Mouse (Mus musculus) embryonic facial prominence, embryonic 11.5 days (tissue): Measurements from ENCODE around the gene Eloa. TPM values are rescaled to one million over a fixed set of nuclear protein-coding genes. Genes with fewer than 3 reads are reported as not detected.
"Not testable (repeated sequence)": the region's sequence is repeated elsewhere in the genome, so short reads cannot be mapped to it uniquely, and the experiment has no call there.

ENCODE experiments used
- ATAC-seq: fragments of 200-750 bp; cut with Nextera tagmentation; replicated peaks from 2 replicates; pipeline ENCODE4 v1.8.0; 2017; ENCODE audit warnings: low read depth; ENCODE audit not compliant: insufficient number of reproducible peaks, low FRiP score, low TSS enrichment
- DNase-seq: peaks from one replicate; pipeline ENCODE4 v3.0.0-alpha.2; 2015; ENCODE audit warnings: low spot score
- H3K27ac ChIP-seq: fragments of 300-500 bp; sonication (generic); replicated peaks from 2 replicates; pipeline ENCODE4 v1.5.1; 2014; ENCODE audit warnings: mild to moderate bottlenecking, low read depth, low read length, control low read depth
- H3K27me3 ChIP-seq: fragments of 300-500 bp; sonication (generic); 2 replicates; pipeline ENCODE4 v1.6.1; 2014; ENCODE audit warnings: mild to moderate bottlenecking, low read length, moderate library complexity, mixed read lengths; ENCODE audit not compliant: control insufficient read depth, insufficient read depth
- H3K36me3 ChIP-seq: fragments of 300-500 bp; sonication (generic); replicated peaks from 2 replicates; pipeline ENCODE4 v1.6.1; 2014; ENCODE audit warnings: low read depth, mild to moderate bottlenecking, low read length, moderate library complexity, mixed read lengths; ENCODE audit not compliant: control insufficient read depth, insufficient read depth
- H3K4me1 ChIP-seq: fragments of 300-500 bp; sonication (generic); 2 replicates; pipeline ENCODE4 v1.6.1; 2014; ENCODE audit warnings: low read length, mixed read lengths; ENCODE audit not compliant: control insufficient read depth, insufficient read depth
- H3K4me2 ChIP-seq: fragments of 300-500 bp; sonication (generic); 2 replicates; pipeline ENCODE4 v1.6.1; 2014; ENCODE audit warnings: low read depth, mild to moderate bottlenecking, control low read depth, low read length, moderate library complexity
- H3K4me3 ChIP-seq: fragments of 300-500 bp; sonication (generic); 2 replicates; pipeline ENCODE4 v1.5.1; 2014; ENCODE audit warnings: low read depth, low read length, control low read depth
- H3K9ac ChIP-seq: fragments of 300-500 bp; sonication (generic); replicated peaks from 2 replicates; pipeline ENCODE4 v1.6.1; 2014; ENCODE audit warnings: mild to moderate bottlenecking, control low read depth, low read length
- H3K9me3 ChIP-seq: fragments of 300-500 bp; sonication (generic); replicated peaks from 2 replicates; pipeline ENCODE4 v1.6.1; 2016; ENCODE audit warnings: mild to moderate bottlenecking, low read length, inconsistent platforms, mixed read lengths; ENCODE audit not compliant: control insufficient read depth
- WGBS: fragments of 180-500 bp; shearing (Covaris S2); extraction: QIAGEN DNeasy Blood & Tissue Kit; methylation state at CpG from one replicate; pipeline ENCODE4 v1.1.7; 2014; 5-methylcytosine and 5-hydroxymethylcytosine counted together
- polyA plus RNA-seq: library from polyadenylated mRNA; unstranded; fragments of >200 nt; fragmentation: Nextera tagmentation; extraction: Ambion mirVana; gene quantifications from 2 replicates; pipeline ENCODE4 v1.2.1, GENCODE M21; 2014

Eloa gene
- polyA plus RNA-seq, 1 experiment from 2014 or later, result 51.0 TPM

DNA sequence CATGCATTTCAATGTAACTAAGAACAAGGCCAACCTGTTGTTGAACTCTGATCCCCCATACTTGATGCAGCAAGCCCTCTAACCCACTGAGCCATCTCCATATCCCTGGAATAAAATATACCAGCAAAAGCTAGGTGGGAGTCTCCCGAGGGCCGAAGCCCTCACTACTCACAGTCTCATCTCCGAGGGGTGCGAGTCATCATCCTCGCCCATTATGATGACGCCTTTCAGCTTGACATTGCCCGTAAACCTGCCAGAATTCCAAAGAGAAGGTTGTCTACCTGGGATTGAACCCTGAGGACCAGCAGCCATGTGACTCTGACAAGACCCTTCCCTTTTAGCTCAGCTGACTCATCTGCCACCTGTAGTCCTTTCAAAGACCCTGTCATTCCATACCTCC, 35.8 kb downstream of the Eloa start:
- DNase-seq, result no peak
- H3K27ac ChIP-seq, result no peak overlapping the region
- H3K36me3 ChIP-seq, result peaks cover 5% of the 10 kb centered on the region
- H3K27me3 ChIP-seq, result no peaks in the 10 kb centered on the region
- 86% methylated on average over 7 of the region's 7 CpGs for WGBS
- no peak for ATAC-seq
- H3K4me2 ChIP-seq, result peak overlapping the region; percentile 84
- H3K4me3 ChIP-seq, result peak overlapping the region; percentile 95
- H3K9me3 ChIP-seq, result no peaks in the 10 kb centered on the region
- no peak overlapping the region; the same call in 1 of the 2 replicates for H3K9ac ChIP-seq
- H3K4me1 ChIP-seq, result no peaks in the 10 kb centered on the region; the same call in 1 of the 2 replicates

DNA sequence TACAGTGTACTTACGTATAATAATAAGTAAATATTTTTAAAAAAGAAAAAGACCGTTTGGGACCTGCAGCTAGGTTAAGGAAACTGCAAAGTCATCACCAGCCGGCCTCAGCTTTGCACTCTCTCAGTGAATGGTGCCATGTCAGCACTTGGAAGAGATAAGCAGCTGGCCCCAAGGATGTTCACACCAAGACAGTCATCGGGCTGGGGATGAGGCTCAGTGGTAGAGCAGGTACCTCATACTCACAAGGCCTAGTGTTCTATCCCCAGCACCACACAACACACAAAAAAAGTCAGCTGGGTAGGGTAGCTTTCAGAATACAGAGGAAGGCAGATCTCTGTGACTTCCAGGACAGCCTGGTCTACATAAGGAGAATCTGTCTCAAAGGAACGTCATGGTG, 36.4 kb downstream of the Eloa start:
- Histone ChIP-seq H3K4me1 (no peaks in the 10 kb centered on the region; the same call in 1 of the 2 replicates), H3K4me2 (no peak overlapping the region), H3K27me3 (no peaks in the 10 kb centered on the region), H3K9ac (no peak overlapping the region), H3K27ac (no peak overlapping the region), H3K4me3 (no peak overlapping the region), H3K9me3 (no peaks in the 10 kb centered on the region), H3K36me3 (peaks cover 5% of the 10 kb centered on the region)
- DNase-seq (no peak), ATAC-seq (no peak)
- 89% methylated on average over 5 of the region's 5 CpGs for WGBS

GRCm38 (mm10) chr4:135984556-135984955, 37.0 kb downstream of the Eloa start:
- Histone ChIP-seq H3K27ac (no peak overlapping the region), H3K4me1 (no peaks in the 10 kb centered on the region; the same call in 1 of the 2 replicates), H3K27me3 (no peaks in the 10 kb centered on the region), H3K9ac (no peak overlapping the region), H3K4me3 (no peak overlapping the region), H3K36me3 (peaks cover 5% of the 10 kb centered on the region), H3K9me3 (no peaks in the 10 kb centered on the region), H3K4me2 (no peak overlapping the region)
- DNase-seq (no peak), ATAC-seq (no peak)
- WGBS, result 86% methylated on average over 5 of the region's 5 CpGs

DNA sequence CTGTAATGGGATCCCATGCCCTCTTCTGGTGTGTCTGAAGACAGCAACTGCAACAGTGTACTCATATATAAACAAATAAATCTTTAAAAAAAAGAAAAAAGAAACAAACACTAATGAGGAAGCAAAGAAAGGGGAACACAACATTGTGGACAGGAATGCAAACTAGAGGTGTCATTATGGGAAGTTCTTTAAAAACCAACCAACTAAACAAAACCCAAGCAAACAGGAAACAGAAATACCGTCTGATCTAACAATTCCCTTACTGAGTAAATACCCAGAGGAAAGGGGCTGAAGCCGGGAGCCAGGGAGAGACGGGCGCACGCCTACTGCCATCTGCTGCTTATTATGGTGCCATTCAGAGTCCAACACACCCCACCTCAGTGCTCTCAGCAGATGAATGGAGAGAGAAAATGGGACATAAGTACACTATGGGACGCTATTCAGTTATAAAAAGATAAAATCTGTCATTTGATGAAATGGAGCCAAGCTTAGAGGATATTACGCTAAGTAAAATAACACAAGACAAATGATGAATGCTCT, 40.0 kb downstream of the Eloa start:
- 75% methylated on average over 7 of the region's 7 CpGs for WGBS
- Histone ChIP-seq H3K4me2 (no peak overlapping the region), H3K9ac (no peak overlapping the region), H3K27me3 (no peaks in the 10 kb centered on the region), H3K36me3 (peaks cover 10% of the 10 kb centered on the region), H3K4me1 (no peaks in the 10 kb centered on the region; the same call in 1 of the 2 replicates), H3K4me3 (no peak overlapping the region), H3K9me3 (no peaks in the 10 kb centered on the region), H3K27ac (no peak overlapping the region)
- no peak for ATAC-seq
- DNase-seq, result peak; percentile 21

GRCm38 (mm10) chr4:135980223-135980622, 41.3 kb downstream of the Eloa start:
- H3K4me3 ChIP-seq, H3K27ac ChIP-seq, ATAC-seq, H3K4me2 ChIP-seq, H3K4me1 ChIP-seq, H3K27me3 ChIP-seq, H3K9me3 ChIP-seq, H3K36me3 ChIP-seq, H3K9ac ChIP-seq, DNase-seq: not testable (repeated sequence)
- WGBS, result 94% methylated on average over 5 of the region's 5 CpGs

- DNase-seq (no peak), ATAC-seq (no peak)
- peaks cover 5% of the 10 kb centered on the region for H3K36me3 ChIP-seq
- no peak overlapping the region for H3K27ac ChIP-seq
- H3K4me3 ChIP-seq, result no peak overlapping the region
- no peaks in the 10 kb centered on the region for H3K9me3 ChIP-seq
- H3K4me2 ChIP-seq, result no peak overlapping the region
- H3K9ac ChIP-seq, result no peak overlapping the region
- no peaks in the 10 kb centered on the region; the same call in 1 of the 2 replicates for H3K4me1 ChIP-seq
- no peaks in the 10 kb centered on the region for H3K27me3 ChIP-seq
- whole genome bisulfite sequencing, result 92% methylated on average over 12 of the region's 12 CpGs
These were observed 45.4 kb downstream of the Eloa start for GRCm38 (mm10) chr4:135976146-135976545.

DNA sequence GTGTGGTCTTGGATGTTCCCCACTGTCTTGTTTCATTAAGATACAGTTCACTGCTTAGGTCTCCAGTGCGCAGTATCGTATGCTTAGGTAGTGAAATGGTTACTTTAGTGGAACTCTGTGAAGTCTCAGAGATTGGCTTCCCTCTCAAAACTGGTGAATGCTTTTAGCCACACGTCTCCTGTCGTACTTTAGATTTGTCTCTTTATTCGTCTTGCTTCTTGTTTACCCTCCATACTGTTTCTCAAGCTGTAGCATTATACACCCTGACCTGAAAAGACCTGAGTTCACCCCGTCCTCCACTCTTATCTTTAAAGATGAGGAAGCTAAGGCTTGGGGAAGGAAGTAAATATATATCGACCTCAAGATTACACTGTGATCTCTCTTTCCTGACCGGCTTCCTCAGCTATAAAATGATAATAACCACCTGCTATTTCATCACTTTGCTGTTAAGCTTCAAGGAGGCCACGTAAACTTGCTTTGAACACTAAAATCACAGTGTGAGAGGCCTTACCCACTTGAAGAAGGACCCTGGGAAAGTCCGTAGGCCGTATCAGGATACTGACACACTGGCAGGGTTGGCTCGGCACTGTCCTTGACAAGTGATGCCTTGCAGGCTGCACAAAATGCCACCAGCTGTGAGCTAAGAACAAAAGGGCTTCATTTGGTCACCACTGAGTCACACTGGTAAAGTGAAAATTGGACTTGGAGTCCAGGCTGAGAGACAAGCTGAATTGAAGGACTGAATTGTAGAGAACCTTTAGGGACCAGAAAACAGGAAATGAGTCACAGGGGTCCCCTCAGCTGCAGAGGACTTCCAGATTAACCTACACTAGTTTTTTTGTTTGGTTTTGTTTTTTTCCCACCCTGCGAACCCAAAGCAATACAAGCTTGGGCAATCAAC, 48.4 kb downstream of the Eloa start:
- H3K27me3 ChIP-seq, result no peaks in the 10 kb centered on the region
- DNase-seq (no peak), ATAC-seq (no peak)
- peaks cover 14% of the 10 kb centered on the region for H3K36me3 ChIP-seq
- no peaks in the 10 kb centered on the region; the same call in 1 of the 2 replicates for H3K4me1 ChIP-seq
- H3K9ac ChIP-seq, result peak overlapping the region; percentile 81
- H3K27ac ChIP-seq, result no peak overlapping the region
- H3K4me2 ChIP-seq, result peak overlapping the region; percentile 87
- no peaks in the 10 kb centered on the region for H3K9me3 ChIP-seq
- WGBS, result 77% methylated on average over 13 of the region's 13 CpGs
- peak overlapping the region; percentile 93 for H3K4me3 ChIP-seq

- H3K9me3 ChIP-seq, result no peaks in the 10 kb centered on the region
- peak within 1 kb of the TSS; percentile 93 for H3K4me3 ChIP-seq
- H3K9ac ChIP-seq, result peak within 1 kb of the TSS; percentile 81
- H3K4me2 ChIP-seq, result peak within 1 kb of the TSS; percentile 87
- ATAC-seq (peak; percentile 68), DNase-seq (peak; percentile 89)
- under 1% methylated on average over 19 of the region's 19 CpGs for WGBS
- peaks cover 17% of the 10 kb centered on the region for H3K36me3 ChIP-seq
- H3K27ac ChIP-seq, result no peak within 1 kb of the TSS
- H3K4me1 ChIP-seq, result no peaks in the 10 kb centered on the region; the same call in 1 of the 2 replicates
- no peaks in the 10 kb centered on the region for H3K27me3 ChIP-seq
These were observed 49.0 kb downstream of the Eloa start, which contains the start of gene Lypla2 for GRCm38 (mm10) chr4:135972556-135972906. Gene Lypla2, minus strand, starts transcription at chr4:135972626.
